Mouse (Mus musculus): ENCODE data around the gene Cxcr5. TPM values are rescaled to one million over a fixed set of nuclear protein-coding genes. Genes with fewer than 3 reads are reported as not detected.

The Cxcr5 gene
- total RNA-seq, 2 experiments from 2014 or later: not detected

DNA sequence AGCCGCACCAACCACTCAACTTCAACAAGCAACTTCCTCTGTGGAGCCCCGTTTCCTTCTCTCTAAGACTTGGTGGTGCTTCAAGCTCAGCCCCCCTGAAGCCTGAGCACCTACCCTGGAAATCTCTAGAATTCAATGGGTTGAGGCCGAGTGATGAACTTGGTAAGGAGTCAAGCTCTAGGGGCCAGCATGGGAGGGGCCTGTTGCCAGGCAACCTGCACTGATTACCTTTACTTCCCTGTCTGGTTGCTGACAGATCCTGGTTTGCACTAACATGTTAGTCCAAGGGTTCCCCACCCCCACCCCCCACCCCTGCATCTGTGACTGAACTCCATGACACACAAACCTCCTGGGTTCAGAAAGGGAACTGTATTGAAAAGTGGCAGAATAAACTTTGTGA lies 16.7 kb downstream of the Cxcr5 start:
- intact Hi-C loops (cut with DNase I): no loop called here
- Histone ChIP-seq H3K4me3 (no peak overlapping the region), H3K27ac (no peak overlapping the region)
- DNase-seq: no peak
- no peak for TF ChIP-seq CTCF (IDR thresholded peaks at IDR 0.05)

DNA sequence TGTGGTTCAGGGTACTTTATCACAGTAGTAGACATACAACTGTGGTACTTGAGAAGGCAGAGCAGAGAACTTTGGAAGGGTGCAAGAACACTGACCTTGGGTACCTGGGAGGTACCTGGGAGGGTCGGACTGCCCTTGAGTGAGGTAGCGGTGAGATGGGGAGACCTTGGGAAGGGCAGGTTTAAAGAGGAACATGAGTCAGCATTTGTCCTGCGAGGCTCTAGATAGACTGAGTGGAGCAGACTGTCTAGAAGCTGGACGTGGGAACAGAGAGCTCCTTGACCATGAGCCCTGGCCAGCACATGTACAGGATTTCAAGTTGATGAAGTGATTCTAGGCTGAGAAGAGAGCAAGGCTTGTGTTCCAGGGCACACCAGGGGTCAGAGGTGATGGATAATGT lies 19.3 kb downstream of the Cxcr5 start:
- TF ChIP-seq CTCF (IDR thresholded peaks at IDR 0.05): no peak
- intact Hi-C loops (cut with DNase I): no loop called here

DNA sequence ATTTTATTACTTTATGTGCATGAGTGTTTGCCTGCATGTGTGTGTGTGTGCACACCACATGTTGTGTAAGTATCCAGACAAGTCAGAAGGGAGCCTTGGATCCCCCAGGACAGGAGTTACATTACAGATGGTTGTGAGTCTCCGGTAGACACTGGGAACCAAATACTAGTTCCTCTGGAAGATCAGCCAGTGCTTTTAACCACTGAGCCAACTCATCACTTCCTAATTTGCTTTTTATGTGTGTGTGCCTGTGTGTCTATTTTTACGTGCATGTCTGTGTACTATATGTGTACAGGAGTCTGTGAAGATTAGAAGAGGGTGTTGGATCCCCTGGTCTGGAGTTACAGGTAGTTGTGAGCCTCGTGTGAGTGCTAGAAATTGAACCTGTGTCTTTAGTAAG lies 21.0 kb downstream of the Cxcr5 start:
- Histone ChIP-seq H3K27ac (no peak overlapping the region), H3K4me3 (no peak overlapping the region)
- intact Hi-C loops (cut with DNase I): no loop called here
- no peak for DNase-seq
- TF ChIP-seq CTCF (IDR thresholded peaks at IDR 0.05): no peak

More for the DNA sequence above, 19.3 kb downstream of the Cxcr5 start:
- no peak overlapping the region for H3K4me3 ChIP-seq
- no peak for DNase-seq
- H3K27ac ChIP-seq: no peak overlapping the region

DNA sequence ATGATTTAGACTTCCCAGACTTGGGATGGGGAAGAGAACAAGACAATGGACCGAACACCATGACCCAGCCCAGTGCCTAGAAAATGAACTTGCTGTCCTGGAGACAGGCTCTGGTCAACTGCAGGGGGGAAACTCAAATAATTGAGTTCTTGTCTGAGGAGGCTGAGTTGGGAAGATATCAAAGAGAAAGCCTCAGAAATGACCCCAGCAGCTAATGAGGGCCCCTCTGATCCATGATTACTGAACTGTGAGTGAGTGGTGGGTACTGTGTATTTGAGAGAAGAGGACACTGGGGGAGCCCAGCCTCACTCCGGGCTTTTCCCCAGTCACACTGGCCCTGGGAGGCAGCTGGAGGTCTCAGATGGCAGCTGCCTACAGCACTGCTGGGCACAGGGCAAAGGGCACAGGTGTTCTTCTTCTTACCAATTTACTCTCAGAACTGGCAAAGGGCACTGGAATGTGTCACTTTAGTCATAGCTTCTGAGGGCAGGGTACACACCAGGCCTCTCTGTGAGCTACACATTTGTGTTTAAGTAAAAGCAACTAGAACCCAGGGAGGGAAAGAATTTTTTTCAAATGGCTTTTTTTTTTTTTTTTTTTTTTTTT lies 21.8 kb downstream of the Cxcr5 start:
- TF ChIP-seq CTCF (IDR thresholded peaks at IDR 0.05): no peak
- intact Hi-C loops (cut with DNase I): no loop called here
- DNase-seq: no peak
- Histone ChIP-seq H3K4me3 (no peak overlapping the region), H3K27ac (no peak overlapping the region)

DNA sequence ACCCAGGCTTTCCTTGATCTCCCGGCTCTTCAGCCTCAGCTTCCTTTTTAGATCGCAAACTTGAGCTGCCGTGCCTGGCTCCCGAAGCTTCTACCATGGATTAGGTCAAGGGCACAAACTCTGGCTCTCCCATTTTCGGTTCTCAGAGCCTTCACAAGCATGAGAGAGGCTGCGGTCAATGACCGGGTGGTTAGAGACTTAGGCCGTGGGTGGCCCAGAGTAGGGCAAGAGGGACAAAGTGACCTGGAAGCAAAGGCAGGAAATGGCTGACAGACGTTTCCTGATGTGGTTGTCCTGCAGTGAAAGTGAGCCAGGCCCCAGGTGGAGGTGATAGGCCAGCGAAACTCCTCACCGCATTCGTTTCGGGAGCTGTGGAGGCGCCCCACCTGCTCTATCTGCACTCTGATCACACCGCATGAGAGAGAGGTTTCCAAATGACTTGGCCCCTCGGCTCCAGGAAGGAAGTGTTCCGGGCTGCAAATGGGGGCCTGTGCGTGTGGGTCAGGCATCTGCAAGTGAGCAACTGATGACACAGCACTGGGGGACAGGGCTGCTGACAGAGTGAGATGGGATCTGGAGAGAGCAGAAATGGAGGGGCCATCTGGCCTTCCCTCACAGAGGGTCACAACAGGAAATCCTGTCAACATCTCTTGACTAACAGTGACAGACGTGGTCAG lies 23.9 kb downstream of the Cxcr5 start:
- no peak for DNase-seq
- TF ChIP-seq CTCF (IDR thresholded peaks at IDR 0.05): no peak
- no peak overlapping the region for H3K27ac ChIP-seq
- no peak overlapping the region for H3K4me3 ChIP-seq
- intact Hi-C loops (cut with DNase I): no loop called here

DNA sequence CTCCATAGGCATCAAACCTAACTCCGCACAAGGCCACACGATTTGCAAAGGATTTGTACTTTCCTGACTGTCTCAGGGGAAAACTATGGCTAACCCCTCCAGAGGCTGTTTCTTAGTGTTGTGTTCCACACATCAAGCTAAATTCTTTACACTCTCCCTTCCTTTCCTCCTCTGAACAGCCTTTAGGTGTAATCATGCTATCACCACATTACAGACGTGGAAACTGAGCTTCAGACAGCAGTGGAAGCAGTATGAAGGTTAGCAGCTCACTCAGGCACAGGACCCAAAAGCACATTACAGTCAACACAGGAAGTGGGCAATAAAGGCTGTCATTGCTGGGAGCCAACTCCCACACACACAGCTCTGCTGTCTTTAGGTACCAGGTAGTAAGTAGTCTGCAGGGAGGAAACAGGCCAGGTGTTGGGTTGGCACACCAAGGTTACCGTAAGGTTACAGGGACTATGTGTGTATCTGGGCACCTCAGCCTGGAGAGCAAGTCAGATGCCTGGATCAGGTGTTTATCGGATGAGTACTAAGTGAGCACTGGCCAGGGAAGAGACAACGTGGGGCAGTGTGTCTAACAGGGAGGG lies 28.6 kb downstream of the Cxcr5 start:
- intact Hi-C loops (cut with DNase I): no loop called here
- TF ChIP-seq CTCF (IDR thresholded peaks at IDR 0.05): no peak

DNA sequence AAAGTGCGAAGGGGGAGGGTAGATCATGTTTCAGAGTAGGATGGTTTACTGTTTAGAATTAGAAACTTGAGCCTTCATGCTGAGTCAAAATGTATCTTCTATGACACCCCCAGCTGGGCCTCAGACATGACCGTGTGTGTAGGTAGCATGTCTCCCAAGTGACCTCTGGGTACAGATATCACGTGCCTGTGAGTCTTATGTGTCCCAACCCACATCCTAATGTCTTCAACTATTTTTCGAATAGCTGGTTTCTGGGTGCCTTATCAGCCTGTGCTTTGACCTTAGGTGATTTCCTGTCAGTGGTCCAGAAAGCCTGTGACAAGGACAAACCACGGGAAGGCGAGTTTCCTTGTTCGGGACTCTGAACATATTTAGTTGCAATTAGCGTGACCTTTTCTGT lies 33.3 kb downstream of the Cxcr5 start:
- intact Hi-C loops (cut with DNase I): no loop called here
- Histone ChIP-seq H3K27ac (peak overlapping the region; percentile 13; the same call in 1 of the 2 replicates), H3K4me3 (no peak overlapping the region)
- no peak for TF ChIP-seq CTCF (IDR thresholded peaks at IDR 0.05)
- DNase-seq: no peak

More for the DNA sequence above, 28.6 kb downstream of the Cxcr5 start:
- H3K4me3 ChIP-seq: no peak overlapping the region
- no peak overlapping the region for H3K27ac ChIP-seq
- DNase-seq: no peak

DNA sequence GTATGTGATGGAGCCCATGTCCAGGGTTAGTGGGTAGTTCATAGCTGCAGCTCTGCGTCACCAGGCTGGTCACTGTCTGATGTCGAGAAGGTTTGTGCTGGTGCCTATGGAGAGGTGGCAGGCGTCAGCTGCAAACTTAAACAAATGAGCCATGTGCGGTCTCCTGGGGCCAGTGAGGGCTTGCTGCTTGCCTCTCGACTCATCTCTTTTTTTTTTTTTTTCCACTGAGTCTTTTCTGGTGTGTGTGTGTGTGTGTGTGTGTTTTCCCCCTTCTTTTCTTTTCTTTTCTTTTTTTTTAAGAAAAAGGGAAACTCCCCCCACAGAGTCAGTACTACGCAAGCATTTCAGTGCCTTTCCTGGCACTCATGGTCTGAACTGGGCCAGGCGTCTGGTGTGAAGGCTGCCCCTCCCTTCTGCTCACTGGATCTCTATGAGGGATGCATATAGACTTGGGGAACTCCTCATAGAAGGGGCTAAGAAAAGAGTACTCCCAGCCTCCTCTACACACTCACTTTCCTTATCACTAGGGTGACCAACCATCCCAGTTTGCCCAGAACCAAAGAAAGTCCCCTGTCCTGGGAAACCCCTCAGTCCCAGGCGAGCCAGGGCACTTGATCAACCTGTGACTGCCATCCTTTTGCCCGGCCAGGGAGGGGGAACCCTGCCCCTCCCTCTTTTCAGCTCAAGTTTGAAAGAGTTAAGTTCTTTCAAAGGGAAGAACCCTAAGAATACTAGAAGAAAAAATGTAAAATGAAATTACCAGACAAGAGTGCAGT lies 35.2 kb downstream of the Cxcr5 start:
- no peak for DNase-seq
- Histone ChIP-seq H3K27ac (no peak overlapping the region), H3K4me3 (no peak overlapping the region)
- intact Hi-C loops (cut with DNase I): no loop called here
- TF ChIP-seq CTCF (IDR thresholded peaks at IDR 0.05): no peak

DNA sequence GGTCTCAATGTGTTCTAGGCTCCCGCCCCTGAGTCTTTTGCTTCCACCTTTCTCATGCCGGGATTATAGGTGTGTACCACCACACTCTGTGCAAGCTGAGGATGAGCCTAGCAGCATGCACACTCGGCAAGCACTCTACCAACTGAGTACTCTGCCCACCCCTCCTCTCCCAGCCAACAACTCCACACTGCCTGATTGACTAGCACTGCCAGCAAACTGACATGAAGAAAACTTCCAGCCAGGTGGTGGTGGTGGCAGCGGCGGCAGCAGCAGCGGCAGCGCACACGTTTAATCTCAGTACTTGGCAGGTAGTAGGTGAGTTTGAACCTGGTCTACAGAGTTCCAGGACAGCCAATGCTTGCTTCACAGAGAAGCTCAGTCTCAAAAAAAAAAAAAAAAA lies 36.1 kb downstream of the Cxcr5 start:
- intact Hi-C loops (cut with DNase I): no loop called here
- DNase-seq: no peak
- TF ChIP-seq CTCF (IDR thresholded peaks at IDR 0.05): no peak
- no peak overlapping the region for H3K4me3 ChIP-seq
- no peak overlapping the region for H3K27ac ChIP-seq

DNA sequence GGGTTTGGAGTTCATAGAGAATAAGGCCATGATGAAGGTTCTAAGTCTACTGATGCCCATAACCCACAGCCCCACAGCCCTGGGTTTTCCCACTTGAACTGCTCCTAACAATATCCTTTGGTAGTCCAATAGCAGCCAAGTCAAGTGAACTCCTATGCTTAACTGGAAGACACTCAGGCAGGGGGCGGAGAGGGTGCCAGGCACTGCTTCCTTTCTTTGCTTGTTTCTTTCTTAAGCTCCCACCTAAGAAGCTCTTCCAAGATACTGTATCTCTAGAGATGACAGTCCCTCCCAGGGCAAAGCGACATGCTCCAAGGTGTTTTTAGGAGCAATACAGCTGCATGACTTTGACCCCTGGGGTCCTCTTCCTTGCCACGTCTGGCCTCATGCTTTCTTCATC lies 36.7 kb downstream of the Cxcr5 start:
- no peak for DNase-seq
- intact Hi-C loops (cut with DNase I): no loop called here
- no peak for TF ChIP-seq CTCF (IDR thresholded peaks at IDR 0.05)

DNA sequence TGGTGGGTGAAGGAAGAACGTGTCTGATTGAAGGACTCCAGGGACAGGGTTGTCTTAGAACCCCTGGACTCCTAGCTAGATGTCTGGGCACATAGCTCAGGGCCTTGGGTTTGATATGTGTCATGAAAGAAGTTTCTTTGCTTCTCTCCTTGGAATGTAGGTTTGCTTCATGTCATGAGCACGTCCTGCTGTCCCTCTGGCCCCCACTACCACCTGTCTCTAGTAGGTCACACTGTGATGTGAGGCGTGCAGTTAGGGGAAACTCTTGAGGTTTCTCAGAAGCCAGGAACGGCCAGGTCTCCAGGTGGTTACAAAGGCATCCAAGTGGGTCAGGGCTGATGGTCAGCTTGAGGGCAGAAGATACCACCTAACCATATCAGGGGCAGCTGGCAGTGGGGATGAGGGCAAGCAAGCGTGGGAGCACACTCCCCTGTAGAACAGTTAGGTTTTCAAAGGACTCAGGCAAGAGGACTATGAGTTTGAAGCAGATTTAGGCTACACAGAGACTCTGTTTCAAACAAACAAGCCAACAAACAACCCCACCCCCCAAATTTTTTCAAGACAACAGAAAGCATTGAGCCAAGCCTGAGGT lies 37.3 kb downstream of the Cxcr5 start:
- no peak overlapping the region for H3K27ac ChIP-seq
- no peak for DNase-seq
- H3K4me3 ChIP-seq: no peak overlapping the region
- TF ChIP-seq CTCF (IDR thresholded peaks at IDR 0.05): no peak
- intact Hi-C loops (cut with DNase I): no loop called here

More for the DNA sequence above, 36.7 kb downstream of the Cxcr5 start:
- Histone ChIP-seq H3K4me3 (no peak overlapping the region), H3K27ac (no peak overlapping the region)

DNA sequence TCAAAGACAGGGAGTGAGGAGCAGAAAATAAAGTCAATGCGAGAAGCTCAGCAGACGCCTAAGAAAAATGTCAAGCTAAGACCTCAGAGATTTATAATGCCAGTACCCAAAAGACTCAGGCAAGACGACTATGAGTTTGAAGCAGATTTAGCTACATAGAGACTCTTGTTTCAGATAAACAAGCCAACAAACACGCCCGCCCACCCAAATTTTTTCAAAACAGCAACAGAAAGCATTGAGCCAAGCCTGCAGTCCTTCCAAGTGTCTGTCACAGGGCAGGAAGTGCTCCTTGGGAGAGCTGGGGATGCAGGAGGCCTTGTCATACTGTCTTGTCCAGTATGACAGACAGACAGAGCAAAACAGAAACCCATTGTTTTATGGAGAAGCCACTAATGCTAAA lies 38.0 kb downstream of the Cxcr5 start:
- no peak for DNase-seq
- Histone ChIP-seq H3K4me3 (no peak overlapping the region), H3K27ac (no peak overlapping the region)
- intact Hi-C loops (cut with DNase I): no loop called here
- no peak for TF ChIP-seq CTCF (IDR thresholded peaks at IDR 0.05)

DNA sequence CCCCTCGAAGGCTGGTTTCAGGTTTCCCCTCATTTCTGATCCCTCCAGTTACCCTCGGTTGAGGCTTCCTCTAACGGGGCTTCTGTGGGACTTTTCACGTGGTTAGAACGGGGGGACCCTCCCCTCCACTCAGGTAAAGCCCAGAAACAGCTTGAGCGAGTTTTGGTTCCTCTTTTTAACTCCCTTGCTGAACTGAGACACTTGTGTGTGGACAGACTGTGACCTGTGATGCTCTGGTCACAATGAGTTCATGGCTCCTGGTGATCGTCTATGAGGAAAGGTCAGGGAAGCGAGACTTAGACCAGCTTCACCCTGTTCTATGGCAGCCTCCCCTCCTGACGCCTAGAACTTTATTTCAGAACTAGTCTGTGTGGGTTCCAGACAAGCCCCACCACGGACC lies 39.8 kb downstream of the Cxcr5 start:
- intact Hi-C loops (cut with DNase I): no loop called here
- Histone ChIP-seq H3K27ac (no peak overlapping the region), H3K4me3 (no peak overlapping the region)
- no peak for TF ChIP-seq CTCF (IDR thresholded peaks at IDR 0.05)
- no peak for DNase-seq

All from gastrocnemius, adult 2 months (tissue).